Mouse (Mus musculus) G1E (cell line): ENCODE measurements around the gene Hoxc10. TPM values are rescaled to one million over a fixed set of nuclear protein-coding genes. Genes with fewer than 3 reads are reported as not detected.
A peak's percentile ranks its signal among the peaks of the same experiment; 100 is the strongest.

ENCODE experiments used
- ATAC-seq: 2 replicates; pipeline ENCODE4 v1.8.0; 2016; ENCODE audit warnings: mild to moderate bottlenecking; ENCODE audit not compliant: insufficient number of reproducible peaks, poor library complexity, low FRiP score, severe bottlenecking; ENCODE audit errors: extremely low read depth
- DNase-seq: peaks from one replicate; pipeline ENCODE4 v3.0.0; 2012; ENCODE audit warnings: low spot score
- H3K27me3 ChIP-seq: 2 replicates; pipeline ENCODE4 v1.6.1; 2012; ENCODE audit warnings: mild to moderate bottlenecking, low read length, inconsistent platforms; ENCODE audit not compliant: insufficient read depth
- H3K36me3 ChIP-seq: replicated peaks from 2 replicates; pipeline ENCODE3; 2012; ENCODE audit warnings: mild to moderate bottlenecking, inconsistent platforms
- H3K4me1 ChIP-seq: 2 replicates; pipeline ENCODE4 v1.6.1; 2012; ENCODE audit warnings: low read depth, low read length, inconsistent platforms, mixed read lengths; ENCODE audit not compliant: insufficient read depth
- H3K4me3 ChIP-seq: 2 replicates; pipeline ENCODE4 v1.5.1; 2012; ENCODE audit warnings: low read depth, mild to moderate bottlenecking, inconsistent platforms, low read length, moderate library complexity, mixed read lengths
- H3K9me3 ChIP-seq: replicated peaks from 2 replicates; pipeline ENCODE4 v1.6.1; 2012; ENCODE audit warnings: inconsistent platforms
- CTCF ChIP-seq: IDR thresholded peaks from 2 replicates; pipeline ENCODE4 v1.5.1; 2012; ENCODE audit warnings: low read depth, low read length, inconsistent platforms, mixed read lengths
- GATA1 ChIP-seq: IDR thresholded peaks from 2 replicates; pipeline ENCODE4 v1.6.1; 2012; ENCODE audit warnings: borderline replicate concordance, low read length, inconsistent platforms, mixed read lengths
- GATA2 ChIP-seq: IDR thresholded peaks from 2 replicates; pipeline ENCODE4 v1.6.1; 2012; ENCODE audit warnings: low read depth, low read length, inconsistent platforms, borderline replicate concordance
- POLR2AphosphoS5 ChIP-seq: IDR thresholded peaks from 2 replicates; pipeline ENCODE4 v1.6.1; 2012; ENCODE audit warnings: low read depth, low read length, inconsistent platforms; ENCODE audit not compliant: insufficient replicate concordance
- TAL1 ChIP-seq: conservative IDR thresholded peaks from 2 replicates; pipeline ENCODE4 v1.6.1; 2012; ENCODE audit warnings: low read depth, low read length, inconsistent platforms, mixed read lengths
- polyA plus RNA-seq: library from polyadenylated mRNA; stranded (reverse); fragments of >175 nt; gene quantifications from 2 replicates; pipeline ENCODE4 v1.2.3, GENCODE M21; 2012
- total RNA-seq, 2 experiments: library from RNA; stranded (forward) in 1 of 2; stranded (reverse) in 1 of 2; fragments of 200-1000 nt in 1 of 2; fragments of >200 nt in 1 of 2; fragmentation: Nextera tagmentation in 1 of 2; gene quantifications; 2 replicates each; pipeline ENCODE4 v1.2.3; 2014 to 2017

The Hoxc10 gene
- total and polyA plus RNA-seq, 3 experiments = 0.16 to 0.60 (median 0.16) TPM

GRCm38 (mm10) chr15:103014166-103015008 is 47.8 kb downstream of the Hoxc10 start:
- H3K27me3 ChIP-seq = no peaks in the 10 kb centered on the region
- TF ChIP-seq CTCF (no peak), GATA1 (no peak), POLR2AphosphoS5 (no peak), TAL1 (no peak), GATA2 (no peak)
- peaks cover 85% of the 10 kb centered on the region for H3K4me1 ChIP-seq
- peaks cover 16% of the 10 kb centered on the region for H3K36me3 ChIP-seq
- ATAC-seq (no peak), DNase-seq (peak; percentile 58)
- H3K9me3 ChIP-seq = no peaks in the 10 kb centered on the region
- peak overlapping the region; percentile 77 for H3K4me3 ChIP-seq

GRCm38 (mm10) chr15:103015009-103015399 is 48.4 kb downstream of the Hoxc10 start:
- no peak for DNase-seq
- Histone ChIP-seq H3K27me3 (no peaks in the 10 kb centered on the region), H3K4me1 (peaks cover 85% of the 10 kb centered on the region), H3K9me3 (no peaks in the 10 kb centered on the region), H3K4me3 (peak overlapping the region; percentile 77), H3K36me3 (peaks cover 16% of the 10 kb centered on the region)
- no peak for TF ChIP-seq CTCF
- TF ChIP-seq POLR2AphosphoS5 = no peak
- TF ChIP-seq GATA2 = no peak
- no peak for TF ChIP-seq TAL1
- TF ChIP-seq GATA1 = no peak
- no peak for ATAC-seq

- no peaks in the 10 kb centered on the region for H3K27me3 ChIP-seq
- no peak for DNase-seq
- ATAC-seq = no peak
- TF ChIP-seq GATA2 (no peak), CTCF (no peak), POLR2AphosphoS5 (no peak), GATA1 (no peak), TAL1 (no peak)
- H3K36me3 ChIP-seq = peaks cover 21% of the 10 kb centered on the region
- peak overlapping the region; percentile 77 for H3K4me3 ChIP-seq
- H3K4me1 ChIP-seq = peaks cover 85% of the 10 kb centered on the region
- no peaks in the 10 kb centered on the region for H3K9me3 ChIP-seq
Measured at GRCm38 (mm10) chr15:103015406-103016166, 49.0 kb downstream of the Hoxc10 start.

- Histone ChIP-seq H3K4me1 (peaks cover 91% of the 10 kb centered on the region), H3K4me3 (peak within 1 kb of the TSS; percentile 67), H3K36me3 (peaks cover 35% of the 10 kb centered on the region), H3K9me3 (no peaks in the 10 kb centered on the region), H3K27me3 (no peaks in the 10 kb centered on the region)
- TF ChIP-seq CTCF = no peak
- peak; percentile 48 for TF ChIP-seq TAL1
- peak; percentile 41 for ATAC-seq
- DNase-seq = no peak
Measured at GRCm38 (mm10) chr15:103018636-103019035, 52.0 kb downstream of the Hoxc10 start, which contains the start of gene Hoxc4. TSS of gene Hoxc4 (plus strand) at chr15:103018934.

GRCm38 (mm10) chr15:103020899-103021418 is 54.4 kb downstream of the Hoxc10 start:
- DNase-seq (peak; percentile 53), ATAC-seq (peak; percentile 64)
- H3K9me3 ChIP-seq = no peaks in the 10 kb centered on the region
- H3K4me3 ChIP-seq = no peak overlapping the region; the same call in 1 of the 2 replicates
- peaks cover 42% of the 10 kb centered on the region for H3K36me3 ChIP-seq
- no peak for TF ChIP-seq GATA2
- TF ChIP-seq TAL1 = no peak
- no peak for TF ChIP-seq POLR2AphosphoS5
- no peak for TF ChIP-seq CTCF
- TF ChIP-seq GATA1 = no peak
- no peaks in the 10 kb centered on the region for H3K27me3 ChIP-seq
- peaks cover 87% of the 10 kb centered on the region for H3K4me1 ChIP-seq

Other genes starting within 250 kb of the Hoxc10 start
- gene Calcoco1, start 244.6 kb upstream of the Hoxc10 start, total RNA-seq (2014; fragmentation: Nextera tagmentation) = 41.0 and 46.7 TPM in 2 replicates
- 12.3 and 14.5 TPM in 2 replicates for gene Calcoco1, start 244.6 kb upstream of the Hoxc10 start, total RNA-seq (2017)
- 14.4 and 15.2 TPM in 2 replicates for gene Calcoco1, start 244.6 kb upstream of the Hoxc10 start, polyA plus RNA-seq
- not detected in 2 replicates for gene Hoxc13, start 45.7 kb upstream of the Hoxc10 start, total RNA-seq (2014; fragmentation: Nextera tagmentation)
- gene Hoxc13, start 45.7 kb upstream of the Hoxc10 start, total RNA-seq (2017) = not detected in 2 replicates
- not detected in 2 replicates for gene Hoxc13, start 45.7 kb upstream of the Hoxc10 start, polyA plus RNA-seq
- gene Hoxc12, start 30.0 kb upstream of the Hoxc10 start, total RNA-seq (2014; fragmentation: Nextera tagmentation) = not detected in 2 replicates
- not detected in 2 replicates for gene Hoxc12, start 30.0 kb upstream of the Hoxc10 start, total RNA-seq (2017)
- gene Hoxc12, start 30.0 kb upstream of the Hoxc10 start, polyA plus RNA-seq = not detected in 2 replicates
- not detected in 2 replicates for gene Hoxc11, start 12.4 kb upstream of the Hoxc10 start, total RNA-seq (2014; fragmentation: Nextera tagmentation)
- 0.06 and 0.22 TPM in 2 replicates for gene Hoxc11, start 12.4 kb upstream of the Hoxc10 start, total RNA-seq (2017)
- gene Hoxc11, start 12.4 kb upstream of the Hoxc10 start, polyA plus RNA-seq = 0.04 TPM in 1 of 2 replicates, not detected in the other
- gene Hoxc5, start 647 bp downstream of the Hoxc10 start, total RNA-seq (2014; fragmentation: Nextera tagmentation) = 9.9 and 19.8 TPM in 2 replicates
- 7.6 and 9.1 TPM in 2 replicates for gene Hoxc5, start 647 bp downstream of the Hoxc10 start, total RNA-seq (2017)
- gene Hoxc5, start 647 bp downstream of the Hoxc10 start, polyA plus RNA-seq = 11.4 and 12.4 TPM in 2 replicates
- 5.0 and 7.9 TPM in 2 replicates for gene Hoxc9, start 9.6 kb downstream of the Hoxc10 start, total RNA-seq (2014; fragmentation: Nextera tagmentation)
- 3.3 and 3.9 TPM in 2 replicates for gene Hoxc9, start 9.6 kb downstream of the Hoxc10 start, total RNA-seq (2017)
- gene Hoxc9, start 9.6 kb downstream of the Hoxc10 start, polyA plus RNA-seq = 9.8 and 12.0 TPM in 2 replicates
- 21.1 and 26.6 TPM in 2 replicates for gene Hoxc8, start 23.8 kb downstream of the Hoxc10 start, total RNA-seq (2014; fragmentation: Nextera tagmentation)
- gene Hoxc8, start 23.8 kb downstream of the Hoxc10 start, total RNA-seq (2017) = 2.0 and 2.7 TPM in 2 replicates
- 10.1 and 12.2 TPM in 2 replicates for gene Hoxc8, start 23.8 kb downstream of the Hoxc10 start, polyA plus RNA-seq
- 16.3 and 37.1 TPM in 2 replicates for gene Hoxc6, start 31.5 kb downstream of the Hoxc10 start, total RNA-seq (2014; fragmentation: Nextera tagmentation)
- gene Hoxc6, start 31.5 kb downstream of the Hoxc10 start, total RNA-seq (2017) = 8.6 and 12.0 TPM in 2 replicates
- gene Hoxc6, start 31.5 kb downstream of the Hoxc10 start, polyA plus RNA-seq = 27.1 and 28.6 TPM in 2 replicates
- gene Hoxc4, start 52.1 kb downstream of the Hoxc10 start, total RNA-seq (2014; fragmentation: Nextera tagmentation) = 29.3 and 33.9 TPM in 2 replicates
- 11.0 and 12.2 TPM in 2 replicates for gene Hoxc4, start 52.1 kb downstream of the Hoxc10 start, total RNA-seq (2017)
- 60.1 and 65.8 TPM in 2 replicates for gene Hoxc4, start 52.1 kb downstream of the Hoxc10 start, polyA plus RNA-seq
- gene Smug1, start 200.3 kb downstream of the Hoxc10 start, total RNA-seq (2014; fragmentation: Nextera tagmentation) = 7.8 and 10.6 TPM in 2 replicates
- gene Smug1, start 200.3 kb downstream of the Hoxc10 start, total RNA-seq (2017) = 9.0 and 11.3 TPM in 2 replicates
- gene Smug1, start 200.3 kb downstream of the Hoxc10 start, polyA plus RNA-seq = 3.6 and 5.0 TPM in 2 replicates